Mouse (Mus musculus) thymus, adult 2 months (tissue): ENCODE measurements around the gene Slc25a1.

Source experiments
- CTCF ChIP-seq: fragments of 200-500 bp; IDR thresholded peaks from 2 replicates; pipeline ENCODE4 v1.5.1; 2012; ENCODE audit warnings: mild to moderate bottlenecking, control low read depth, low read length, moderate library complexity, borderline replicate concordance; ENCODE audit not compliant: control insufficient read depth, poor library complexity, insufficient read depth; ENCODE audit errors: extremely low read depth
- POLR2A ChIP-seq: fragments of 200-500 bp; IDR thresholded peaks from 2 replicates; pipeline ENCODE4 v1.6.1; 2012; ENCODE audit warnings: mild to moderate bottlenecking, low read length, control low read depth, moderate library complexity; ENCODE audit not compliant: control insufficient read depth, poor library complexity, insufficient read depth; ENCODE audit errors: extremely low read depth

DNA sequence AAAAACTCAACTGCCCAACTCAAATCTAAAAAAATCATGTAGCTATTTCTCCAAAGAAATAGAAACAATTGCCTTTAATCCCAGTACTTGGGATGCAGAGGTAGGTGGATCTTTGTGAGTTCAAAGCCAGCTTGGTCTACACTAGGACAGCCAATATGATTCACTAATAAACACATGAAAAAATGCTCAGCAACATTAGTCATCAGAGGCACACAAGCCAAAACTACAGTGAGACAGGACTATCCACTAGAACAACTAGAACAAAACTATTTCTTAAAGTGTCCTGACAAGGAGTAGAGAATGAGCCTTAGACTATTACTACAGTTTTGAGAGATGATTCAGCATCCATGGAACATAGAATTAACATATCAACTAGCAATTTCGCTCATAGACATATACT lies 51.9 kb downstream of the Slc25a1 start:
- TF ChIP-seq POLR2A: no peak
- no peak for TF ChIP-seq CTCF
